ENCODE assay signal across 13 mouse cellular contexts in the genomic region with DNA sequence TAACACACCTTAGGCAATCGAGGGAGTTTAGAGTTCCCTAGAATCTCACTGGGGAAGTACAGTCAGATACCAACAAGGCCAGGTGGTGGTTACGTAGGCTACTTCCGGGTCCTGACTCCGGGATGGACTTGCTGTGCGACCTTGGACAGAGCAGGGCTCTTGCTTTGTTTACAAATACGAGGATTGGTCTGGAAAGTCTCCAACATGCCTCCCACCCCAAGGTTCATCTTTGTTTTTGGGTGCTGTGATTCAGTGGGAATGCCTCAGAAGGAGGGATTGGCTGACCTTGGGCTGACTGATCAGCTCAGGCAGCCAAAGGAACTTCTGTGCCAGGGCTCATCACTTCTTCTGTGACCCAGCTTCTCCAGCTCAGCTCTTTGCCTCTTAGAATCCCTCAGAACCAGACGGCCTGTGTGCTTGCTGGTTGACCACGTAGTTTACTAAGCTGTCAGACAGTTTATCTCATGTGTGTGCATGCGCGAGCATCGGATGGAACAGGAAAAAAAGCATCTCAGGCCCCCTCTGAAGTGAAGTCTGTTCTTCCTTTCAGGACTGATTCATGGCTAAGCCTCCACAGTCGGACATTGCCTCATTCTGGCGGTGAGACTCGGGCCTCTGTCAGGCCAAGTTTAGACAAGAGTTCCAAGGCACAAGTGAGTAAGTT. TPM values are rescaled to one million over a fixed set of nuclear protein-coding genes. Genes with fewer than 3 reads are reported as not detected.
DNase-seq lines count a peak whose midpoint lies in the region; ATAC-seq lines count a peak whose summit lies in the region.
"Had no signal": no experiment of that assay in that cellular context is flagged by ENCODE, and none has a peak within 500 bp of the region (broad histone marks: within the 10 kb centered on the region; RNA-seq: fewer than 3 reads in every experiment).

No protein-coding gene starts in this region.

- no peak for DNase-seq in kidney, adult 18-20 months
- DNase-seq in adrenal gland, adult 8-10 months, result peak; percentile 88
- peak; percentile 54 for DNase-seq in ovary, postnatal 14 days (ENCODE audit: low spot score)
- no peak for DNase-seq in midbrain, embryonic 14.5 days
- DNase-seq in retina, embryonic 14.5 days (ENCODE audit: low spot score), result no peak
- no peak for DNase-seq in frontal cortex, postnatal 10 days (ENCODE audit: low spot score in 2 of 2)

- peak overlapping the region; percentile 32; the same call in 1 of the 2 replicates for H3K27ac ChIP-seq in kidney, embryonic 14.5 days (ENCODE audit: low read depth, low read length)
- no peak overlapping the region for H3K27ac ChIP-seq in heart, embryonic 14.5 days (replicated peaks in 1 of 2; ENCODE audit: control insufficient read depth in 1 of 2, insufficient read depth in 1 of 2, low read depth in 2 of 2, low read length in 2 of 2)
- H3K27ac ChIP-seq in midbrain, embryonic 14.5 days (replicated peaks; ENCODE audit: low read depth, low read length), result no peak overlapping the region
- H3K27ac ChIP-seq: macrophage; neural tube, embryonic 13.5 days had no signal

- no peaks in the 10 kb centered on the region for H3K27me3 ChIP-seq in kidney, embryonic 14.5 days (ENCODE audit: control insufficient read depth, insufficient read depth, low read length)
- H3K27me3 ChIP-seq in heart, embryonic 14.5 days (ENCODE audit: control insufficient read depth, insufficient read depth, low read length), result no peaks in the 10 kb centered on the region
- no peaks in the 10 kb centered on the region for H3K27me3 ChIP-seq in midbrain, embryonic 14.5 days (ENCODE audit: control insufficient read depth, insufficient read depth, low read length)
- H3K27me3 ChIP-seq: neural tube, embryonic 13.5 days had no signal

- H3K4me2 ChIP-seq in kidney, embryonic 14.5 days (replicated peaks; ENCODE audit: low read depth, low read length), result no peak overlapping the region
- no peak overlapping the region for H3K4me2 ChIP-seq in heart, embryonic 14.5 days (ENCODE audit: low read length)
- H3K4me2 ChIP-seq in midbrain, embryonic 14.5 days (ENCODE audit: low read length), result no peak overlapping the region
- H3K4me2 ChIP-seq: neural tube, embryonic 13.5 days had no signal

- WGBS in kidney, embryonic 14.5 days, result 64% methylated on average over 14 of the region's 14 CpGs
- 70% methylated on average over 14 of the region's 14 CpGs for WGBS in heart, embryonic 14.5 days
- WGBS in midbrain, embryonic 14.5 days, result 81% methylated on average over 14 of the region's 14 CpGs

- peaks cover 41% of the 10 kb centered on the region for H3K4me1 ChIP-seq in kidney, embryonic 14.5 days (ENCODE audit: control insufficient read depth, insufficient read depth, low read length)
- H3K4me1 ChIP-seq in heart, embryonic 14.5 days (ENCODE audit: control insufficient read depth in 2 of 2, insufficient read depth in 2 of 2, low read length in 2 of 2), result peaks cover 25 to 37% of the 10 kb centered on the region in 2 experiments
- no peaks in the 10 kb centered on the region for H3K4me1 ChIP-seq in midbrain, embryonic 14.5 days (ENCODE audit: control insufficient read depth, insufficient read depth, low read length)
- H3K4me1 ChIP-seq: neural tube, embryonic 13.5 days had no signal

- no peaks in the 10 kb centered on the region for H3K36me3 ChIP-seq in kidney, embryonic 14.5 days (ENCODE audit: control insufficient read depth, insufficient read depth, low read length)
- no peaks in the 10 kb centered on the region for H3K36me3 ChIP-seq in heart, embryonic 14.5 days (ENCODE audit: control insufficient read depth, insufficient read depth, low read length)
- no peaks in the 10 kb centered on the region for H3K36me3 ChIP-seq in midbrain, embryonic 14.5 days (ENCODE audit: control insufficient read depth, insufficient read depth, low read length)
- H3K36me3 ChIP-seq: neural tube, embryonic 13.5 days had no signal

- no peak for ATAC-seq in kidney, embryonic 14.5 days (ENCODE audit: low FRiP score, low TSS enrichment)
- ATAC-seq in heart, embryonic 14.5 days (ENCODE audit: insufficient number of reproducible peaks, insufficient read depth, low FRiP score, low read depth), result no peak
- no peak for ATAC-seq in midbrain, embryonic 14.5 days (ENCODE audit: low FRiP score, low TSS enrichment)
- ATAC-seq: CD4-positive, CD25-positive, alpha-beta regulatory T cell, adult 4 months had no signal

- no peak overlapping the region for H3K9ac ChIP-seq in kidney, embryonic 14.5 days (ENCODE audit: low read depth, low read length)
- H3K9ac ChIP-seq in heart, embryonic 14.5 days (ENCODE audit: low read length), result 0 out of 2 replicates have a peak overlapping the region, but pooled peaks have one; percentile 17
- no peak overlapping the region for H3K9ac ChIP-seq in midbrain, embryonic 14.5 days (replicated peaks; ENCODE audit: low read length)
- H3K9ac ChIP-seq: neural tube, embryonic 13.5 days had no signal

- H3K9me3 ChIP-seq in kidney, embryonic 14.5 days (ENCODE audit: control insufficient read depth, low read length), result no peaks in the 10 kb centered on the region
- H3K9me3 ChIP-seq in heart, embryonic 14.5 days (ENCODE audit: control insufficient read depth, low read length), result no peaks in the 10 kb centered on the region
- no peaks in the 10 kb centered on the region for H3K9me3 ChIP-seq in midbrain, embryonic 14.5 days (ENCODE audit: control insufficient read depth, low read length)
- H3K9me3 ChIP-seq: neural tube, embryonic 13.5 days had no signal

- H3K4me3 ChIP-seq in kidney, embryonic 14.5 days (ENCODE audit: low read length), result no peak overlapping the region
- no peak overlapping the region for H3K4me3 ChIP-seq in heart, embryonic 14.5 days (ENCODE audit: control insufficient read depth in 1 of 2, insufficient read depth in 1 of 2, low read depth in 1 of 2, low read length in 2 of 2)
- H3K4me3 ChIP-seq in midbrain, embryonic 14.5 days (replicated peaks; ENCODE audit: low read depth, low read length), result no peak overlapping the region
- H3K4me3 ChIP-seq: neural tube, embryonic 13.5 days had no signal

RNA-seq across cellular contexts. Expression of gene Tgfbi, which starts 20.7 kb away (rescaled TPM):
- polyA plus RNA-seq in kidney, embryonic 14.5 days (2014; fragmentation: Nextera tagmentation; extraction: Ambion mirVana), result 76.2 and 105 TPM in 2 replicates
- 100 to 1,000 TPM in 2 of 4 experiments, 10 to 100 TPM in 2; 35.2 to 174 (median 104) TPM for total RNA-seq in adrenal gland, adult 8-10 months (2022)
- polyA plus RNA-seq in heart, embryonic 14.5 days (2014; fragmentation: Nextera tagmentation; extraction: Ambion mirVana), result 37.7 and 46.2 TPM in 2 replicates
- 0.63 and 2.7 TPM in 2 replicates for polyA plus RNA-seq in midbrain, embryonic 14.5 days (2014; fragmentation: Nextera tagmentation; extraction: Ambion mirVana)

RNA-seq across cellular contexts. Expression of gene Lect2, which starts 40.3 kb away (rescaled TPM):
- 0.96 and 1.6 TPM in 2 replicates for polyA plus RNA-seq in kidney, embryonic 14.5 days (2014; fragmentation: Nextera tagmentation; extraction: Ambion mirVana)
- total RNA-seq in adrenal gland, adult 8-10 months (2022), result not detected
- polyA plus RNA-seq in heart, embryonic 14.5 days (2014; fragmentation: Nextera tagmentation; extraction: Ambion mirVana), result not detected in 2 replicates
- polyA plus RNA-seq in midbrain, embryonic 14.5 days (2014; fragmentation: Nextera tagmentation; extraction: Ambion mirVana), result not detected in 2 replicates
- total RNA-seq: heart, postnatal 36 days; layer of hippocampus, adult 8-10 months had no signal
- polyA plus RNA-seq: CD4-positive, CD25-positive, alpha-beta regulatory T cell, adult 4 months; macrophage; neural tube, embryonic 13.5 days had no signal

Comparison
In these comparisons a context has a peak if more than half of its experiments do, and no peak if none do; other contexts are left out.
1. DNase-seq: peak in adrenal gland, adult 8-10 months (single experiment) and ovary, postnatal 14 days (single experiment); none in kidney, adult 18-20 months (single experiment), midbrain, embryonic 14.5 days (single experiment), retina, embryonic 14.5 days (single experiment) and frontal cortex, postnatal 10 days (0 of 2).
2. RNA of gene Tgfbi, which starts 20.7 kb away (polyA plus RNA-seq): 76.2 to 105 TPM in kidney, embryonic 14.5 days and 37.7 to 46.2 TPM in heart, embryonic 14.5 days; 0.63 to 2.7 TPM in midbrain, embryonic 14.5 days; every median in the first group is over 10 times any median in the second.